Mouse (Mus musculus) central nervous system, embryonic 11.5 days (tissue): Measurements from ENCODE around the gene Ptges. TPM values are rescaled to one million over a fixed set of nuclear protein-coding genes. Genes with fewer than 3 reads are reported as not detected.

Experiments used
- polyA plus RNA-seq: library from polyadenylated mRNA; depleted of rRNA; stranded (reverse); fragments of >200 nt; gene quantifications from 2 replicates; pipeline ENCODE4 v1.2.3, GENCODE M21; 2012; rRNA removed

The Ptges gene
- polyA plus RNA-seq, result 3.4 and 6.1 TPM in 2 replicates

GRCm38 (mm10) chr2:30929483-30930045, at the start of gene Ptges:
TSS of gene Ptges (minus strand) at chr2:30929863.

GRCm38 (mm10) chr2:30967352-30968327, 38.0 kb upstream of the Ptges start, which contains the start of gene Tor1a:
TSS of gene Tor1a (minus strand) at chr2:30967933.

DNA sequence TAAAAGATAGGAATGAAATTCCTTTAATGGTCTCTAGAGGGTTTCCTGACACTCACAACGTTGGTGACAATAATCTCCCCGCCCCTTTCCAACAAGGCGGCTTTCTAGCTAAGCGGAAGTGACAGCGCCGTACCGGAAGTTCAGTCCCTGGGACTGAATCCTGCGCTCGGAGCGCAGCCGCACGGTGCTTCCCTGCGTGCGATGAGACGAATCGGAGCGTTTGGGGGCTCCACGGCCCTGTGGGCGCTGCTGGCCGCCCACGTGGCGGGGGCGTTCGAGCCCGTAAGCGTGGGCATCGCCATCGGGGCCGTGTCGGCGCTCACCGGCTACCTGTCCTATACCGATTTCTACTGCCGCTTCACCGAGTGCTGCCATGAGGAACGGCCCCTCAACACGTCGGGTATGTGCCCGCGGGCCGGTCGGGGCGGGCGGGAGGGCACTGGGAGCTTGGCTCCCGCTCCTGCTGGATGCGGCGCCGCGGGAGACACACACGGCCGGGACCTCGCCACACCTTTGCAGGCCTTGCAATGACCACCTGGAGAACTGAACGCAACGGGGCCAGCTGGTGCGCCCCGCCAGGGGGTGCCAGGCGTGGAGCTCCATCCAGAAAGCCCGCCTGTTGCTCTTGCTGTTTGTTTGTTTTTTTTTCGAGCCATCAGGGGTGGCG, 23.3 kb upstream of the Ptges start, which contains the start of gene Tor1b:
Gene Tor1b (plus strand): TSS at position 136 of the 667 bp plus-strand sequence.

Other genes with a start within 250 kb of the Ptges start
- gene 1700001O22Rik, start 126.2 kb downstream of the Ptges start, polyA plus RNA-seq, result 3.3 and 3.7 TPM in 2 replicates
- gene Ntmt1, start 122.0 kb downstream of the Ptges start, polyA plus RNA-seq, result 52.6 and 60.2 TPM in 2 replicates
- gene Asb6, start 99.5 kb downstream of the Ptges start, polyA plus RNA-seq, result 38.9 and 40.2 TPM in 2 replicates
- gene Prrx2, start 94.9 kb downstream of the Ptges start, polyA plus RNA-seq, result 59.2 and 76.8 TPM in 2 replicates
- 36.5 and 41.0 TPM in 2 replicates for gene Tor1b, start 23.1 kb upstream of the Ptges start, polyA plus RNA-seq
- 54.3 and 61.0 TPM in 2 replicates for gene Tor1a, start 38.1 kb upstream of the Ptges start, polyA plus RNA-seq
- gene BC005624, start 52.3 kb upstream of the Ptges start, polyA plus RNA-seq, result 73.3 and 125 TPM in 2 replicates
- 16.5 and 21.8 TPM in 2 replicates for gene Usp20, start 52.4 kb upstream of the Ptges start, polyA plus RNA-seq
- 28.0 and 28.3 TPM in 2 replicates for gene Fnbp1, start 212.1 kb upstream of the Ptges start, polyA plus RNA-seq
- gene Gpr107, start 222.5 kb upstream of the Ptges start, polyA plus RNA-seq, result 20.6 and 26.9 TPM in 2 replicates